ENCODE assay signal across 8 mouse cellular contexts in genomic region chr16:11253898-11254722, GRCm38 (mm10). TPM values are rescaled to one million over a fixed set of nuclear protein-coding genes. Genes with fewer than 3 reads are reported as not detected.
DNase-seq lines count a peak whose midpoint lies in the region; ATAC-seq and TF ChIP-seq lines count a peak whose summit lies in the region.

TSS of gene Gspt1 (minus strand) at chr16:11254325.

- peak; percentile 92; the same call in 1 of the 2 replicates for TF ChIP-seq POLR2A in brain, embryonic 14.5 days (IDR thresholded peaks at IDR 0.05; ENCODE audit: borderline replicate concordance, extremely low read depth, insufficient read depth, insufficient read length, poor library complexity, severe bottlenecking)
- peak; percentile 80 for TF ChIP-seq POLR2A in liver, adult 2 months (IDR thresholded peaks at IDR 0.05; ENCODE audit: extremely low read depth, insufficient read depth, low read length)
- TF ChIP-seq POLR2A in myocyte (IDR thresholded peaks at IDR 0.05; ENCODE audit: insufficient read length, low read depth) = peak; percentile 90

- peak; percentile 100 for DNase-seq in brain, embryonic 14.5 days (ENCODE audit: low read depth)
- DNase-seq in liver, adult 2 months (ENCODE audit: extremely low read depth, low read depth, low spot score) = peak; percentile 94
- peak; percentile 98 for DNase-seq in splenic B cell, adult 2 months (ENCODE audit: low read depth, low spot score)

- peaks cover 44% of the 10 kb centered on the region for H3K79me3 ChIP-seq in C2C12 (ENCODE audit: low read depth)

- no peaks in the 10 kb centered on the region for H3K9me3 ChIP-seq in erythroblast, embryonic 14.5 days (ENCODE audit: control insufficient read depth, low read length)
- H3K9me3 ChIP-seq in heart, embryonic 11.5 days (replicated peaks; ENCODE audit: control insufficient read depth, low read length) = no peaks in the 10 kb centered on the region
- no peaks in the 10 kb centered on the region for H3K9me3 ChIP-seq in kidney, embryonic 16.5 days (ENCODE audit: low read length)

- peak; percentile 93 for ATAC-seq in heart, embryonic 11.5 days (replicated peaks; ENCODE audit: insufficient number of reproducible peaks, low FRiP score, low TSS enrichment)
- peak; percentile 98 for ATAC-seq in kidney, embryonic 16.5 days (ENCODE audit: low FRiP score, low TSS enrichment)

- H3K36me3 ChIP-seq in C2C12 (ENCODE audit: control insufficient read depth, insufficient read depth) (peaks cover 8% of the 10 kb centered on the region), myocyte (ENCODE audit: control insufficient read depth, insufficient read depth) (no peaks in the 10 kb centered on the region)
- peaks cover 17% of the 10 kb centered on the region for H3K36me3 ChIP-seq in erythroblast, embryonic 14.5 days (ENCODE audit: control insufficient read depth)
- no peaks in the 10 kb centered on the region; the same call in 1 of the 2 replicates for H3K36me3 ChIP-seq in heart, embryonic 11.5 days (ENCODE audit: control insufficient read depth, insufficient read depth, low read length)
- H3K36me3 ChIP-seq in kidney, embryonic 16.5 days (ENCODE audit: insufficient read depth, low read length) = no peaks in the 10 kb centered on the region
- no peaks in the 10 kb centered on the region for H3K36me3 ChIP-seq in liver, adult 2 months (ENCODE audit: control insufficient read depth, insufficient read depth, low read length)
- H3K36me3 ChIP-seq in splenic B cell, adult 2 months (ENCODE audit: control insufficient read depth, insufficient read depth, low read length, poor library complexity, severe bottlenecking) = no peaks in the 10 kb centered on the region

- H3K4me3 ChIP-seq in C2C12 (ENCODE audit: insufficient read depth, poor library complexity, severe bottlenecking) (peak within 1 kb of the TSS; percentile 92), myocyte (peak within 1 kb of the TSS; percentile 67)
- peak within 1 kb of the TSS; percentile 89 for H3K4me3 ChIP-seq in erythroblast, embryonic 14.5 days (replicated peaks)
- peak within 1 kb of the TSS; percentile 93 for H3K4me3 ChIP-seq in heart, embryonic 11.5 days (ENCODE audit: low read depth, low read length)
- H3K4me3 ChIP-seq in kidney, embryonic 16.5 days (ENCODE audit: low read length) = peak within 1 kb of the TSS; percentile 98
- H3K4me3 ChIP-seq in liver, adult 2 months (ENCODE audit: insufficient read depth, low read depth, low read length) = peak within 1 kb of the TSS; percentile 79

- peak within 1 kb of the TSS; percentile 77 for H3K4me2 ChIP-seq in heart, embryonic 11.5 days
- H3K4me2 ChIP-seq in kidney, embryonic 16.5 days (replicated peaks; ENCODE audit: low read depth, low read length) = peak within 1 kb of the TSS; percentile 78
- peak within 1 kb of the TSS; percentile 98 for H3K4me2 ChIP-seq in myocyte (ENCODE audit: low read depth)

- peak within 1 kb of the TSS; percentile 96 for H3K9ac ChIP-seq in heart, embryonic 11.5 days (ENCODE audit: low read depth, low read length)
- peak within 1 kb of the TSS; percentile 98 for H3K9ac ChIP-seq in kidney, embryonic 16.5 days (replicated peaks; ENCODE audit: low read length)
- peak within 1 kb of the TSS; percentile 83 for H3K9ac ChIP-seq in liver, adult 2 months (ENCODE audit: low read depth, low read length)

- H3K27ac ChIP-seq in heart, embryonic 11.5 days (ENCODE audit: low read depth, low read length) = peak within 1 kb of the TSS; percentile 90
- peak within 1 kb of the TSS; percentile 97 for H3K27ac ChIP-seq in kidney, embryonic 16.5 days (ENCODE audit: low read length)
- H3K27ac ChIP-seq in liver, adult 2 months (replicated peaks; ENCODE audit: insufficient read depth, low read depth, low read length) = peak within 1 kb of the TSS; percentile 84

- H3K4me1 ChIP-seq in erythroblast, embryonic 14.5 days (ENCODE audit: control insufficient read depth) = peaks cover 29% of the 10 kb centered on the region
- H3K4me1 ChIP-seq in heart, embryonic 11.5 days (ENCODE audit: control insufficient read depth, insufficient read depth, low read length) = peaks cover 9% of the 10 kb centered on the region
- H3K4me1 ChIP-seq in kidney, embryonic 16.5 days (ENCODE audit: insufficient read depth, low read length) = peaks cover 11% of the 10 kb centered on the region; the same call in 1 of the 2 replicates
- peaks cover 5% of the 10 kb centered on the region for H3K4me1 ChIP-seq in liver, adult 2 months (ENCODE audit: control insufficient read depth, insufficient read depth, low read length)

- TF ChIP-seq CTCF in C2C12 (IDR thresholded peaks at IDR 0.05; ENCODE audit: control insufficient read depth, insufficient read depth, insufficient read length) = no peak
- no peak for TF ChIP-seq CTCF in brain, embryonic 14.5 days (IDR thresholded peaks at IDR 0.05; ENCODE audit: borderline replicate concordance, extremely low read depth, insufficient read depth, insufficient read length)
- TF ChIP-seq CTCF in liver, adult 2 months (IDR thresholded peaks at IDR 0.05; ENCODE audit: low read depth, low read length) = no peak

- no peaks in the 10 kb centered on the region for H3K27me3 ChIP-seq in C2C12 (ENCODE audit: control insufficient read depth, insufficient read depth, insufficient read length)
- no peaks in the 10 kb centered on the region for H3K27me3 ChIP-seq in erythroblast, embryonic 14.5 days (ENCODE audit: control insufficient read depth)
- no peaks in the 10 kb centered on the region for H3K27me3 ChIP-seq in heart, embryonic 11.5 days (ENCODE audit: control insufficient read depth, insufficient read depth, low read length)
- no peaks in the 10 kb centered on the region for H3K27me3 ChIP-seq in kidney, embryonic 16.5 days (ENCODE audit: insufficient read depth, low read length)
- no peaks in the 10 kb centered on the region for H3K27me3 ChIP-seq in liver, adult 2 months (ENCODE audit: control insufficient read depth, insufficient read depth, low read length)
- H3K27me3 ChIP-seq in myocyte (ENCODE audit: control insufficient read depth, insufficient read depth, insufficient read length) = no peaks in the 10 kb centered on the region
- H3K27me3 ChIP-seq in splenic B cell, adult 2 months (ENCODE audit: control insufficient read depth, insufficient read depth, low read length, poor library complexity, severe bottlenecking) = no peaks in the 10 kb centered on the region

- H3K79me2 ChIP-seq in C2C12 (ENCODE audit: control insufficient read depth, insufficient read depth) = peaks cover 49% of the 10 kb centered on the region
- peaks cover 18% of the 10 kb centered on the region; the same call in 1 of the 2 replicates for H3K79me2 ChIP-seq in liver, adult 2 months (ENCODE audit: control insufficient read depth, insufficient read depth, low read length)
- peaks cover 43% of the 10 kb centered on the region for H3K79me2 ChIP-seq in myocyte (ENCODE audit: control insufficient read depth, insufficient read depth)

- under 1% methylated on average over 76 of the region's 76 CpGs for WGBS in heart, embryonic 11.5 days (ENCODE audit: insufficient replicate concordance)
- WGBS in kidney, embryonic 16.5 days = under 1% methylated on average over 68 of the region's 76 CpGs
- WGBS in liver, adult 2 months = under 1% methylated on average over 76 of the region's 76 CpGs

- H3ac ChIP-seq in C2C12 (ENCODE audit: control insufficient read depth, insufficient read length, low read depth) (peak within 1 kb of the TSS; percentile 97), myocyte (ENCODE audit: control insufficient read depth, insufficient read length) (peak within 1 kb of the TSS; percentile 89)

TF ChIP-seq in C2C12, 6 proteins besides CTCF, POLR2A, EP300 and RAD21:
- TF ChIP-seq FOSL1 (IDR thresholded peaks at IDR 0.05; ENCODE audit: insufficient read depth, low read length, poor library complexity, severe bottlenecking) (no peak), MAX (IDR thresholded peaks at IDR 0.05) (peak; percentile 54), MYOD1 (IDR thresholded peaks at IDR 0.05; ENCODE audit: control insufficient read depth, insufficient read length, low read depth) (peak; percentile 26), USF1 (IDR thresholded peaks at IDR 0.05; ENCODE audit: low read depth) (no peak)
TF ChIP-seq in C2C12: peak in this region for 2.

TF ChIP-seq in myocyte, 11 proteins besides CTCF, POLR2A, EP300 and RAD21:
- no peak for TF ChIP-seq TCF12 (IDR thresholded peaks at IDR 0.05; ENCODE audit: insufficient read depth, poor library complexity, severe bottlenecking)
- peak; percentile 22 for TF ChIP-seq E2F4 (IDR thresholded peaks at IDR 0.05; ENCODE audit: insufficient read depth)
- peak in 2 of 3 experiments; percentile 84 to 88 for TF ChIP-seq MYOD1 (IDR thresholded peaks at IDR 0.05; ENCODE audit: control insufficient read depth in 1 of 3, insufficient read length in 2 of 3, low read depth in 2 of 3)
- peak; percentile 98 for TF ChIP-seq POLR2AphosphoS2 (IDR thresholded peaks at IDR 0.05; ENCODE audit: insufficient read length, low read depth)
- TF ChIP-seq MYOG (IDR thresholded peaks at IDR 0.05; ENCODE audit: control insufficient read depth in 1 of 3, insufficient read depth in 1 of 3, insufficient read length in 2 of 3, low read depth in 2 of 3) = peak in 2 of 3 experiments; percentile 75 to 87
- no peak for TF ChIP-seq CEBPB (IDR thresholded peaks at IDR 0.05; ENCODE audit: insufficient read depth, poor library complexity, severe bottlenecking)
- TF ChIP-seq REST (IDR thresholded peaks at IDR 0.05; ENCODE audit: insufficient read depth, insufficient read length) = peak; percentile 39
- no peak for TF ChIP-seq USF1 (IDR thresholded peaks at IDR 0.05; ENCODE audit: low read depth)
- TF ChIP-seq MAX (IDR thresholded peaks at IDR 0.05; ENCODE audit: low read depth) = peak; percentile 2
- TF ChIP-seq TCF3 (IDR thresholded peaks at IDR 0.05; ENCODE audit: insufficient read length, low read depth) = no peak
- no peak for TF ChIP-seq SRF (IDR thresholded peaks at IDR 0.05; ENCODE audit: control insufficient read depth, insufficient read length, low read depth)

RNA-seq across cellular contexts. Expression of gene Gspt1, which starts in this region (rescaled TPM):
- polyA plus RNA-seq in C2C12 (2012; fragmentation: generic; extraction: Trizol) (79.7 TPM), myocyte (2012; fragmentation: generic; extraction: Trizol) (54.9 TPM)
- polyA plus RNA-seq in brain, embryonic 14.5 days (2012; rRNA removed) = 34.3 and 54.9 TPM in 2 replicates
- polyA plus RNA-seq in erythroblast, embryonic 14.5 days (2012) = 7.9 and 9.5 TPM in 2 replicates
- polyA plus RNA-seq in heart, embryonic 11.5 days (2014; fragmentation: Nextera tagmentation; extraction: Ambion mirVana) = 67.7 and 70.0 TPM in 2 replicates
- polyA plus RNA-seq in kidney, embryonic 16.5 days (2015; fragmentation: Nextera tagmentation; extraction: Ambion mirVana) = 66.6 and 76.6 TPM in 2 replicates
- total RNA-seq in liver, adult 2 months (2014; rRNA removed) = 35.9 and 37.9 TPM in 2 replicates
- 17.6 and 19.7 TPM in 2 replicates for polyA plus RNA-seq in liver, adult 2 months (2012; rRNA removed)

Comparison
In these comparisons a context has a peak if more than half of its experiments do, and no peak if none do; other contexts are left out.
1. Peak in every context shown above with its lines: DNase-seq, ATAC-seq, H3K4me3 ChIP-seq and H3K27ac ChIP-seq.